Mouse (Mus musculus) stomach, embryonic 16.5 days (tissue): ENCODE data around the gene Creb3l1. TPM values are rescaled to one million over a fixed set of nuclear protein-coding genes. Genes with fewer than 3 reads are reported as not detected.

Experiments used
- ATAC-seq: fragments of 200-750 bp; cut with Nextera tagmentation; 2 replicates; pipeline ENCODE4 v1.8.0; 2017; ENCODE audit warnings: moderate number of reproducible peaks, moderate TSS enrichment; ENCODE audit not compliant: insufficient read depth, low FRiP score
- H3K27ac ChIP-seq: fragments of 300-500 bp; sonication (generic); 2 replicates; pipeline ENCODE4 v1.5.1; 2014; ENCODE audit warnings: low read length
- H3K27me3 ChIP-seq: fragments of 300-500 bp; sonication (generic); 2 replicates; pipeline ENCODE4 v1.6.1; 2014; ENCODE audit warnings: low read length, control low read depth, mixed read lengths; ENCODE audit not compliant: control insufficient read depth, insufficient read depth
- H3K36me3 ChIP-seq: fragments of 300-500 bp; sonication (generic); 2 replicates; pipeline ENCODE4 v1.6.1; 2014; ENCODE audit warnings: low read length; ENCODE audit not compliant: control insufficient read depth, insufficient read depth
- H3K4me1 ChIP-seq: fragments of 300-500 bp; sonication (generic); 2 replicates; pipeline ENCODE4 v1.6.1; 2014; ENCODE audit warnings: low read length, control low read depth, mixed read lengths; ENCODE audit not compliant: control insufficient read depth, insufficient read depth
- H3K4me2 ChIP-seq: fragments of 300-500 bp; sonication (generic); 2 replicates; pipeline ENCODE4 v1.6.1; 2014; ENCODE audit warnings: low read depth, low read length, mixed read lengths
- H3K4me3 ChIP-seq: fragments of 300-500 bp; sonication (generic); replicated peaks from 2 replicates; pipeline ENCODE4 v1.5.1; 2014; ENCODE audit warnings: mild to moderate bottlenecking, low read length
- H3K9ac ChIP-seq: fragments of 300-500 bp; sonication (generic); 2 replicates; pipeline ENCODE4 v1.6.1; 2014; ENCODE audit warnings: low read length
- H3K9me3 ChIP-seq: fragments of 300-500 bp; sonication (generic); replicated peaks from 2 replicates; pipeline ENCODE4 v1.6.1; 2016; ENCODE audit warnings: low read length, control low read depth; ENCODE audit not compliant: control insufficient read depth
- WGBS: fragments of 180-500 bp; shearing (Covaris S2); extraction: QIAGEN DNeasy Blood & Tissue Kit; methylation state at CpG from one replicate; pipeline ENCODE4 v1.1.7; 2014; 5-methylcytosine and 5-hydroxymethylcytosine counted together
- polyA plus RNA-seq: library from polyadenylated mRNA; unstranded; fragments of >200 nt; fragmentation: Nextera tagmentation; extraction: Ambion mirVana; gene quantifications from 2 replicates; pipeline ENCODE4 v1.2.1, GENCODE M21; 2015

The Creb3l1 gene
- polyA plus RNA-seq, 1 experiment from 2014 or later, result 21.7 TPM

DNA sequence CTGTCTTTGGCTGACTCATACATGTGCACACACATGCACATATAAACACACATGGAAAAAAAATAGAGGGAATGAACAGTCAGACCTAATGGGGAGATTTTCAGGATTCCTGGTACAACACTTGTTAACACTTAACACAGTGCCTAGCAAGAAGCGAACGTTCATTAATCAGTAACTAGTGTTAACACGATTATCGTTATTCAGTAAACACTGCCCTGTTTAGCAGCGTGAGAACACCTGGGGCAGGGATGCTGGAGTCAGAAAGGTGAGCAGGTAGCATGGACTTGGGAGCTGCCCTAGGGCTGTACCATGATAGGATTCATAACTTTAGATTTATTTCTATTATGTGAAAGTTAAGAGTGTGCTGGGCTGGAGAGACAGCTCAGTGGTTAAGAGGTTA is 28.3 kb downstream of the Creb3l1 start:
- Histone ChIP-seq H3K27me3 (no peaks in the 10 kb centered on the region), H3K9me3 (no peaks in the 10 kb centered on the region), H3K27ac (peak overlapping the region; percentile 78), H3K4me3 (no peak overlapping the region), H3K9ac (no peak overlapping the region), H3K36me3 (no peaks in the 10 kb centered on the region; the same call in 1 of the 2 replicates), H3K4me1 (peaks cover 5% of the 10 kb centered on the region; the same call in 1 of the 2 replicates), H3K4me2 (no peak overlapping the region)
- 47% methylated on average over 5 of the region's 5 CpGs for WGBS
- ATAC-seq, result peak; percentile 86

GRCm38 (mm10) chr2:91993409-91993808 is 30.9 kb downstream of the Creb3l1 start:
- no peak overlapping the region for H3K4me3 ChIP-seq
- H3K9me3 ChIP-seq, result no peaks in the 10 kb centered on the region
- peaks cover 17% of the 10 kb centered on the region for H3K36me3 ChIP-seq
- no peak overlapping the region for H3K4me2 ChIP-seq
- no peaks in the 10 kb centered on the region for H3K27me3 ChIP-seq
- peaks cover 5% of the 10 kb centered on the region; the same call in 1 of the 2 replicates for H3K4me1 ChIP-seq
- no peak overlapping the region for H3K9ac ChIP-seq
- H3K27ac ChIP-seq, result no peak overlapping the region
- no peak for ATAC-seq
- WGBS, result 71% methylated on average over 3 of the region's 3 CpGs

- Histone ChIP-seq H3K36me3 (peaks cover 17% of the 10 kb centered on the region), H3K27ac (no peak overlapping the region), H3K4me1 (peaks cover 8% of the 10 kb centered on the region), H3K9me3 (no peaks in the 10 kb centered on the region), H3K27me3 (no peaks in the 10 kb centered on the region), H3K4me3 (no peak overlapping the region), H3K9ac (no peak overlapping the region), H3K4me2 (no peak overlapping the region)
- ATAC-seq, result no peak
Measured at GRCm38 (mm10) chr2:91989750-91990149, 34.6 kb downstream of the Creb3l1 start.

DNA sequence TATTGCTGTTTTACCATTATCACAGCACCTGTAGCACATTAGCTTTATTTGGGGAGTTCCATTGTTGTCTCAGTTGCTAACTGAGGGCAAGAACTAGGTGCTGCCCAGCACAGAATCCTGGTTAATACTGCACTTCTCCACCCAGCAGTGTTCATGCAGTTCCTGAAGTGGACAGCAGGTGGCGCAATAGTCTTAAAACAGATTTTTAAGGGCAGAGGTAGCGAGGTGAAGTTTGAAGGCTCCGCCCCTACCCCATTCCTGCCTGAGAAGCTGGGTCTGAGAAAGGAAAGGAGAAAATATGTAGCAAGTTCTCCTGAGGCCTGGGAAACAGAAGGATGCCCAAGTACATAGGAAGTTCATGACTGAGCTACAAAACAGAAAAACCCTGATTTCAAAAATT is 36.8 kb downstream of the Creb3l1 start:
- 0 out of 2 replicates have a peak overlapping the region, but pooled peaks have one; percentile 7 for H3K9ac ChIP-seq
- H3K27ac ChIP-seq, result no peak overlapping the region
- H3K27me3 ChIP-seq, result no peaks in the 10 kb centered on the region
- no peak for ATAC-seq
- no peak overlapping the region for H3K4me2 ChIP-seq
- peaks cover 22% of the 10 kb centered on the region for H3K36me3 ChIP-seq
- no peak overlapping the region for H3K4me3 ChIP-seq
- no peaks in the 10 kb centered on the region for H3K9me3 ChIP-seq
- 5% methylated on average over 3 of the region's 3 CpGs for WGBS
- peaks cover 17% of the 10 kb centered on the region for H3K4me1 ChIP-seq

- H3K36me3 ChIP-seq, result peaks cover 25% of the 10 kb centered on the region
- ATAC-seq, result peak; percentile 42; the same call in 1 of the 2 replicates
- H3K4me3 ChIP-seq, result no peak overlapping the region
- no peak overlapping the region for H3K9ac ChIP-seq
- H3K4me2 ChIP-seq, result no peak overlapping the region
- no peaks in the 10 kb centered on the region for H3K9me3 ChIP-seq
- H3K27me3 ChIP-seq, result no peaks in the 10 kb centered on the region
- WGBS, result 16% methylated on average over 5 of the region's 5 CpGs
- peak overlapping the region; percentile 24; the same call in 1 of the 2 replicates for H3K27ac ChIP-seq
- H3K4me1 ChIP-seq, result peaks cover 17% of the 10 kb centered on the region
Measured at GRCm38 (mm10) chr2:91986071-91986470, 38.2 kb downstream of the Creb3l1 start.

DNA sequence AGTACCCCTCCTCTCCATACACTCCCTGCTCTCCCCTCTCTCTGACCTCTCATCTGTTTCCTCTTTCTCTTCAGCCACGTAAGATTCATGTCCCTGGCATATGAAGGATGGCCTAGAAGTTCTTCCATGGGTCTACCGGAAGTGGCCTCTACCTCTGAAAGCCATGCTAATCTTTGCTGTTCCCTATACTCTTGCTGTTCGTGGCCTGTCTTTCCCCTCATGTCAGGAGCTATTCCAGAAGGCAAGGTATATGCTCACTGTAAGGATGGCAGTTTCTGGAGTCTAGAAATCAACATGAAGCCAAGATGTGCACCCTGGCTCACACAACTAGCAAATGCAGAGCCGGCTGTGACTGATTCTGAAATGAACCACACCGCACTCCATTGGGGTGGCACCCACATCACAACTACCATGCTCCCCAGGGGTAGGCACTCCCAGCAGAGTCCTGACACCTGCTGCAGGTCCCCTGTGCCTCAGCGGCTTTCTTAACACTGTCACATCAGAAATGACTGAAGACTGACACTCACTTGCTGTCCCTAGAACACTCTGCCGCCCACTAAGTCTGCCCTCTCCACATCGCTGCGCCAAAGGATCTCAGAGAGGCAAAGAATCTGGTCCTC is 39.3 kb downstream of the Creb3l1 start:
- H3K4me2 ChIP-seq, result peak overlapping the region; percentile 39; the same call in 1 of the 2 replicates
- 36% methylated on average over 9 of the region's 9 CpGs for WGBS
- H3K27ac ChIP-seq, result peak overlapping the region; percentile 74
- H3K4me3 ChIP-seq, result no peak overlapping the region
- H3K36me3 ChIP-seq, result peaks cover 16% of the 10 kb centered on the region
- no peak overlapping the region; the same call in 1 of the 2 replicates for H3K9ac ChIP-seq
- H3K27me3 ChIP-seq, result no peaks in the 10 kb centered on the region
- ATAC-seq, result no peak
- no peaks in the 10 kb centered on the region for H3K9me3 ChIP-seq
- H3K4me1 ChIP-seq, result peaks cover 17% of the 10 kb centered on the region

DNA sequence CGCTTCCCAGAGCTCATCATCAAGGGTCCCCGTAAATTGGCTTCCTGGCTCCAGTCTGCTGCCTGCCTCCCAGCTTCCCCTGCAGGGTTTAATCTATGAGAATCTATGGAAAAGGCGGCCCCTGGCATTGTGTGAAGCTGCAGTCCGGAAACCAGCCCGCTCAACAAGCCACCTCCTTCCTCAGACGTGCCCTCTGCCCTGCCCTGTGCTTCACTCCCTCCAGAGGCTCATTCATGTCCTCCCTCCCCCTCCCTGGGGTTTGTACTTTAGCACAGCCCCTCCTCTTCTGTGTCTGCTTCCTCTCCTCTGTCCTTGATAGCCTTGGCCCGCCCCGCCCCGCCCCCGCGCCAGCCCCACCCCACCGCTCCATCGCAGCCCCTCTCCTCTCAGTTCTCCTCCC is 39.9 kb downstream of the Creb3l1 start:
- 6% methylated on average over 10 of the region's 13 CpGs for WGBS
- Histone ChIP-seq H3K9ac (peak overlapping the region; percentile 70), H3K27me3 (no peaks in the 10 kb centered on the region), H3K9me3 (no peaks in the 10 kb centered on the region), H3K4me2 (peak overlapping the region; percentile 39), H3K27ac (peak overlapping the region; percentile 74), H3K4me3 (peak overlapping the region; percentile 14; the same call in 1 of the 2 replicates), H3K36me3 (peaks cover 10% of the 10 kb centered on the region; the same call in 1 of the 2 replicates), H3K4me1 (peaks cover 17% of the 10 kb centered on the region)
- ATAC-seq, result peak; percentile 93

DNA sequence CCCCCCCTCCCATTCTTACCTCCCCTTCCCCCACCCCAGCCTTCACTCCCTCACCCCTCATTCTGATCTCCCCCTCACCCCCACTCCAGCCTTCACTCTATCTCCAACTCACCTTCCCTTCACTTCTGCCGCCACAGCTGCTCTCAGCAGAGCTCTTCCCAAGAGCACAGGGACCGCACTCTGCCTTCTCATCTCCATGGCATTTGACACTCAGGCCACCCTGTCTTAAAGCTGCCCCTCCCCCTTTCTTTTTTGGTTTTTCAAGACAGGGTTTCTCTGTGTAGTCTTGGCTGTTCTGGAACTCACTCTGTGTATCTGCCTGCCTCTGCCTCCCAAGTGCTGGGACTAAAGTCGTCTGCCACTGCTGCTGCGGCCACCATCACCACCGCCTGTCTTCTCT is 43.5 kb downstream of the Creb3l1 start:
- H3K27me3 ChIP-seq, result peaks cover 11% of the 10 kb centered on the region
- WGBS, result 63% methylated on average over 5 of the region's 5 CpGs
- no peaks in the 10 kb centered on the region for H3K9me3 ChIP-seq
- no peak overlapping the region for H3K4me3 ChIP-seq
- no peak overlapping the region for H3K4me2 ChIP-seq
- ATAC-seq, result no peak
- 0 out of 2 replicates have a peak, but pooled peaks cover 8% of the 10 kb centered on the region for H3K36me3 ChIP-seq
- no peak overlapping the region for H3K9ac ChIP-seq
- peaks cover 27% of the 10 kb centered on the region for H3K4me1 ChIP-seq
- H3K27ac ChIP-seq, result no peak overlapping the region

DNA sequence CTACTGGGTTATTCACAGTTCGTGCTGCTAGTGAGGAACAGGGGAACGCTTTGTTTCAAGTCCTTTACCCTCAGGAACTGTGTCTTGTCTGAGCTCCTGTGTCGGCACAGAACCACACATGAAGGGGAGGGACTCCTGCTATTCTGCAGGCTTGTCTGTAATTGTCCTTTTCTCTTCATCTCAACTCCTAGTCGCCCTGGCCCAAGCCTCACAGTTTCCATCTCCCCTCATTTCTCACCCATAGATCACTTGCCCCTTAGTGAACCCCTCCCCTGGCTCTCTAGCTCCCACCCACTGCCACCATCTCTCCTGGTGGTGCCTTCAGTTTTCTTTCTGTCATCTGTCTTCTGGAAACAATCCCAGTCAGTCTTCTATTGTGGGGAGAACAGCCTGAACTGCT is 44.1 kb downstream of the Creb3l1 start:
- H3K4me2 ChIP-seq, result no peak overlapping the region
- no peak overlapping the region for H3K27ac ChIP-seq
- no peak overlapping the region for H3K9ac ChIP-seq
- WGBS, result 27% methylated on average over 4 of the region's 4 CpGs
- ATAC-seq, result no peak
- no peak overlapping the region for H3K4me3 ChIP-seq
- H3K4me1 ChIP-seq, result peaks cover 31% of the 10 kb centered on the region
- no peaks in the 10 kb centered on the region for H3K9me3 ChIP-seq
- peaks cover 17% of the 10 kb centered on the region for H3K27me3 ChIP-seq
- 0 out of 2 replicates have a peak, but pooled peaks cover 8% of the 10 kb centered on the region for H3K36me3 ChIP-seq
